Mouse (Mus musculus) heart, adult 2 months (tissue): ENCODE data around the gene Igfbp6. TPM values are rescaled to one million over a fixed set of nuclear protein-coding genes. Genes with fewer than 3 reads are reported as not detected.

Experiments
- DNase-seq, 2 experiments: peaks; one replicate each; pipeline ENCODE4 v3.0.0; 2021
- H3K27ac ChIP-seq: fragments of 200-600 bp; 2 replicates; pipeline ENCODE4 v1.8.1; 2022
- H3K27me3 ChIP-seq: fragments of 200-500 bp; 2 replicates; pipeline ENCODE4 v1.6.1; 2012; ENCODE audit warnings: mild to moderate bottlenecking, low read length, inconsistent platforms, mixed read lengths; ENCODE audit not compliant: control insufficient read depth, insufficient read depth
- H3K36me3 ChIP-seq: fragments of 200-500 bp; 2 replicates; pipeline ENCODE4 v1.6.1; 2012; ENCODE audit warnings: low read length, inconsistent platforms; ENCODE audit not compliant: control insufficient read depth, insufficient read depth
- H3K4me1 ChIP-seq: fragments of 200-500 bp; 2 replicates; pipeline ENCODE4 v1.6.1; 2011; ENCODE audit warnings: low read length; ENCODE audit not compliant: control insufficient read depth, insufficient read depth
- H3K4me3 ChIP-seq: fragments of 200-600 bp; 2 replicates; pipeline ENCODE4 v1.8.1; 2022
- H3K79me2 ChIP-seq: fragments of 200-500 bp; replicated peaks from 2 replicates; pipeline ENCODE4 v1.6.1; 2012; ENCODE audit warnings: mild to moderate bottlenecking, inconsistent platforms, low read length, moderate library complexity, mixed read lengths; ENCODE audit not compliant: control insufficient read depth, insufficient read depth
- H3K9ac ChIP-seq: fragments of 200-500 bp; 2 replicates; pipeline ENCODE4 v1.6.1; 2012; ENCODE audit warnings: low read depth, mild to moderate bottlenecking, control low read depth, inconsistent platforms, low read length, mixed read lengths
- CTCF ChIP-seq: fragments of 200-600 bp; IDR thresholded peaks from 2 replicates; pipeline ENCODE4 v1.8.1; 2022; ENCODE audit warnings: antibody characterized with exemption, mild to moderate bottlenecking, moderate library complexity
- EP300 ChIP-seq: fragments of 200-500 bp; IDR thresholded peaks from 2 replicates; pipeline ENCODE4 v1.6.1; 2011; ENCODE audit warnings: low read depth, low read length, control low read depth; ENCODE audit not compliant: insufficient read depth
- POLR2A ChIP-seq: fragments of 200-500 bp; IDR thresholded peaks from 2 replicates; pipeline ENCODE4 v1.6.1; 2011; ENCODE audit warnings: mild to moderate bottlenecking, low read depth, low read length, control low read depth; ENCODE audit not compliant: insufficient read depth
- WGBS: fragments of 180-500 bp; shearing (Covaris S2); methylation state at CpG from one replicate; pipeline ENCODE4 v1.1.7; 2018; 5-methylcytosine and 5-hydroxymethylcytosine counted together
- intact Hi-C: fragments of 180-260 bp; cut with DNase I; formaldehyde crosslinking; loops from one replicate; pipeline ENCODE4 v1.15.1; 2025
- polyA plus RNA-seq: library from polyadenylated mRNA; depleted of rRNA; stranded (reverse); fragments of >200 nt; gene quantifications from 2 replicates; pipeline ENCODE4 v1.2.3, GENCODE M21; 2012
- total RNA-seq, 2 experiments: library from RNA; stranded (reverse); gene quantifications; 2 replicates each; pipeline ENCODE4 v1.2.3; 2021

The Igfbp6 gene
- total and polyA plus RNA-seq, 3 experiments = 28.9 to 56.1 (median 31.7) TPM

DNA sequence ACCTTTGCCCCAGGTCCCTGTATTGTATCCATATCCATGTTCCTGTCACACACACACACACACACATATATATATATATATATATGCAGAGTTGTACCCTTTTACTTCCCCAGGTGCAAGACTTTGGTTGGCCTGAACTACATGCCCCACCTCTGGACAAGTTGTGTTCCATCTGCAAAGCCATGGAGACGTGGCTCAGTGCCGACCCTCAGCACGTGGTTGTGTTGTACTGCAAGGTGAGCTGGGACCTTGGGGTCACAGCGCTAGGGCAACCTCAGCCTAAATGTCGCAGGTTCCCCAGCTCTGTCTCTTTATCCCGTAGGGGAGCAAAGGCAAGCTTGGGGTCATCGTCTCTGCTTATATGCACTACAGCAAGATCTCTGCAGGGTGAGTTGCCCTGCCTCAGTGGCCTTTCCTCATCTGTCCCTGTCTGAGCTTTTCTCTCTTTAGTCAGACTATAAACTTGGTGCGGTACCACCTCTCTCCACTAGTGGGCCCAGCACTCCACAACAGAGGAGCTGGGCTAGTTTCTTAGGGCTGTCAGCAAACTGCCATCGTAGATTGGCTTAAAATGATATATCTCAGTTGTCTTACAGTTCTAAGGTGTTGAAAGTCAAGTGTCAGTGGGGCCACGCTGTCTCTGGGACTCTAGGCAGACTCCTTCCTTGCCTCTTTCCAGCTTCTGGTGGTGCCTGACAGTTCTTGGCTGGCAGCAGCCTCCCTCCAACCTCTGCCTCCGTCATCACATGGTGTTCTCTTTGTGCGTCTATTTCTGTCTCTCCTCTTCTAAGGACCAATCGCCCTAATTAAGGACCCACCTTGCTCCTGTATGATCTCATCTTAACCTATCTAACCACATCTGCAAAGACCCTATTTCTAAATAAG, 36.2 kb upstream of the Igfbp6 start:
- Histone ChIP-seq H3K27me3 (no peaks in the 10 kb centered on the region), H3K36me3 (peaks cover 32% of the 10 kb centered on the region), H3K79me2 (no peaks in the 10 kb centered on the region), H3K27ac (peak overlapping the region; percentile 22), H3K4me3 (no peak overlapping the region), H3K9ac (no peak overlapping the region), H3K4me1 (peaks cover 23% of the 10 kb centered on the region)
- intact Hi-C loops = loop anchor here (2.0 to 10.0 kb wide), 2 partner anchors 39 to 297 kb away; partner anchors contain the start of gene Sp1
- DNase-seq = peak; percentile 57 to 69
- WGBS = 41% methylated on average over 13 of the region's 13 CpGs
- TF ChIP-seq CTCF (peak; percentile 89), EP300 (0 out of 2 replicates have a peak, but pooled peaks have one; percentile 40), POLR2A (no peak)

- H3K27me3 ChIP-seq = no peaks in the 10 kb centered on the region
- peak; percentile 79 to 80 for DNase-seq
- H3K4me3 ChIP-seq = no peak overlapping the region
- H3K4me1 ChIP-seq = peaks cover 26% of the 10 kb centered on the region
- 41% methylated on average over 18 of the region's 18 CpGs for WGBS
- intact Hi-C loops = loop anchor here (2.0 to 10.0 kb wide), 2 partner anchors 38 to 296 kb away; partner anchors contain the start of gene Sp1
- peak; percentile 62 for TF ChIP-seq EP300
- no peak for TF ChIP-seq POLR2A
- peak; percentile 88 for TF ChIP-seq CTCF
- H3K9ac ChIP-seq = 0 out of 2 replicates have a peak overlapping the region, but pooled peaks have one; percentile 20
- no peaks in the 10 kb centered on the region for H3K79me2 ChIP-seq
- H3K36me3 ChIP-seq = peaks cover 41% of the 10 kb centered on the region
- peak overlapping the region; percentile 22; the same call in 1 of the 2 replicates for H3K27ac ChIP-seq
These were observed 35.3 kb upstream of the Igfbp6 start for GRCm38 (mm10) chr15:102108651-102109525.

DNA sequence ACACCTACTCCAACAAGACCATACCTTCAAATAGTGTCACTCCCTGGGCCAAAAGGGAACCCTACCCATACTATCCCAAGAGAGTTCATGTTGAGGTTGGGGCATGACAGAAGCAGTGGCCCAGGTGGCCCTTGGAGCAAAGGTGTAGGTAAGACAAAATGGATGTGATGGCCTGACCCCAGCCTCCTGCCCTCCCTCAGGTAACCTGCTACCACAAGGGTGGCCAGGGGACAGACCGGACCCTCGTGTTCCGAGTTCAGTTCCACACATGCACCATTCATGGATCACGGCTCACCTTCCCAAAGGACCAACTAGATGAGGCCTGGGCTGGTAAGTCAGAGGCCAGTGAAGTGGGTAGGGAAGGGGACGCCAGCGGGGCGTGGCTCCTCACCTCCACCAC, 33.9 kb upstream of the Igfbp6 start:
- TF ChIP-seq POLR2A (no peak), EP300 (no peak), CTCF (no peak)
- no peak overlapping the region for H3K27ac ChIP-seq
- H3K4me1 ChIP-seq = peaks cover 27% of the 10 kb centered on the region
- peaks cover 49% of the 10 kb centered on the region for H3K36me3 ChIP-seq
- no peak overlapping the region for H3K9ac ChIP-seq
- no peaks in the 10 kb centered on the region for H3K27me3 ChIP-seq
- DNase-seq = peak in 1 of 2 experiments; percentile 31
- H3K79me2 ChIP-seq = no peaks in the 10 kb centered on the region
- WGBS = 90% methylated on average over 7 of the region's 7 CpGs
- no peak overlapping the region for H3K4me3 ChIP-seq
- intact Hi-C loops = loop anchor here (10.0 kb wide), 1 partner anchor 115 kb away; no protein-coding TSS in a partner anchor

DNA sequence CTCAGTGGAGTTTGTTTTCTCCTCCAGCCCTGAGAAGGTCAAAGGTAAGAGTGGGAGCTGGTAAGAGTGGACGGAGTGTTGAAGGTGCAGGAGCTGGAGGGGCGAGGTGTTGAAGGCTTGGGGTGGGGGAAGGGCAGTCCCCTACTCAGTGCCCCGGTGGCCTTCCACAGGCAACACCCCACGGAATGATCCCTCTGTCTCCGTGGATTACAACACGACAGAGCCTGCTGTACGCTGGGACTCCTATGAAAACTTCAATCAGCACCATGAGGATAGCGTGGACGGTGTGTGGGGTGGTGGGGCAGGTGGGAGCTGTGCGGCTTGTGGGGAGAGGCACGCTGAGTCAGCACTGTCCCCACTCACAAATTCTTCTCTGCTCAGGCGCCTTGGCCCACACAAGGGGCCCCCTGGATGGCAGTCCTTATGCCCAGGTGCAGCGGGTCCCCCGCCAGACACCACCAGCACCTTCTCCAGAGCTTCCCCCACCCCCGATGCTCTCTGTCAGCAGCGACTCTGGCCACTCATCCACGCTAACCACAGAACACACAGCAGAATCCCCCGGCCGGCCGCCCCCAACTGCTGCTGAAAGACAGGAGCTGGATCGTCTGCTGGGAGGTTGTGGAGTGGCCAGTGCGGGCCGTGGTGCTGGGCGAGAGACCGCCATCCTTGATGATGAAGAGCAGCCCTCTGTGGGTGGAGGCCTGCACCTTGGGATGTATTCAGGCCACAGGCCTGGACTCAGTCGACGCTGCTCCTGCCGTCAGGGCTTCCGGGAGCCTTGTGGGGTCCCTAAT, 33.3 kb upstream of the Igfbp6 start:
- WGBS = 76% methylated on average over 29 of the region's 29 CpGs
- Histone ChIP-seq H3K9ac (no peak overlapping the region), H3K4me3 (no peak overlapping the region), H3K27ac (no peak overlapping the region), H3K79me2 (no peaks in the 10 kb centered on the region), H3K4me1 (peaks cover 26% of the 10 kb centered on the region), H3K27me3 (no peaks in the 10 kb centered on the region), H3K36me3 (peaks cover 50% of the 10 kb centered on the region)
- intact Hi-C loops = loop anchor here (10.0 kb wide), 1 partner anchor 114 kb away; no protein-coding TSS in a partner anchor
- TF ChIP-seq POLR2A (no peak), CTCF (no peak)
- DNase-seq = peak in 1 of 2 experiments; percentile 29

- WGBS = 57% methylated on average over 11 of the region's 11 CpGs
- no peak for TF ChIP-seq EP300
- no peak for TF ChIP-seq CTCF
- no peak for TF ChIP-seq POLR2A
- Histone ChIP-seq H3K27ac (no peak overlapping the region), H3K36me3 (peaks cover 52% of the 10 kb centered on the region), H3K4me3 (no peak overlapping the region), H3K27me3 (no peaks in the 10 kb centered on the region), H3K79me2 (no peaks in the 10 kb centered on the region), H3K4me1 (peaks cover 24% of the 10 kb centered on the region), H3K9ac (no peak overlapping the region)
- intact Hi-C loops = loop anchor here (10.0 kb wide), 1 partner anchor 113 kb away; no protein-coding TSS in a partner anchor
- peak; percentile 26 to 53 for DNase-seq
These were observed 32.7 kb upstream of the Igfbp6 start for GRCm38 (mm10) chr15:102111495-102111829.
